Mouse (Mus musculus) midbrain, embryonic 10.5 days (tissue): Measurements from ENCODE around the gene Rab26. TPM values are rescaled to one million over a fixed set of nuclear protein-coding genes. Genes with fewer than 3 reads are reported as not detected.

ENCODE experiments used
- DNase-seq: peaks from one replicate; pipeline ENCODE4 v3.0.0-alpha.2; 2017; ENCODE audit warnings: low spot score
- H3K27ac ChIP-seq: fragments of 300-500 bp; sonication (generic); replicated peaks from 2 replicates; pipeline ENCODE4 v1.5.1; 2016; ENCODE audit warnings: mild to moderate bottlenecking
- H3K27me3 ChIP-seq: fragments of 300-500 bp; sonication (generic); 2 replicates; pipeline ENCODE4 v1.6.1; 2016; ENCODE audit warnings: low read depth, mild to moderate bottlenecking; ENCODE audit not compliant: poor library complexity, severe bottlenecking
- H3K36me3 ChIP-seq: fragments of 300-500 bp; sonication (generic); 2 replicates; pipeline ENCODE4 v1.6.1; 2016; ENCODE audit warnings: mild to moderate bottlenecking, moderate library complexity
- H3K4me1 ChIP-seq: fragments of 300-500 bp; sonication (generic); 2 replicates; pipeline ENCODE4 v1.6.1; 2016
- H3K4me3 ChIP-seq: fragments of 300-500 bp; sonication (generic); 2 replicates; pipeline ENCODE4 v1.5.1; 2016; ENCODE audit warnings: mild to moderate bottlenecking, moderate library complexity
- H3K9me3 ChIP-seq: fragments of 300-500 bp; sonication (generic); replicated peaks from 2 replicates; pipeline ENCODE4 v1.6.1; 2016; ENCODE audit warnings: mild to moderate bottlenecking
- WGBS: fragments of 180-500 bp; shearing (Covaris S2); methylation state at CpG from one replicate; pipeline ENCODE4 v1.1.7; 2016; 5-methylcytosine and 5-hydroxymethylcytosine counted together
- polyA plus RNA-seq: library from polyadenylated mRNA; unstranded; fragments of >200 nt; fragmentation: Nextera tagmentation; extraction: Ambion mirVana; gene quantifications from 2 replicates; pipeline ENCODE4 v1.2.1, GENCODE M21; 2016

Gene Rab26
- polyA plus RNA-seq, 1 experiment from 2014 or later: 2.1 TPM

DNA sequence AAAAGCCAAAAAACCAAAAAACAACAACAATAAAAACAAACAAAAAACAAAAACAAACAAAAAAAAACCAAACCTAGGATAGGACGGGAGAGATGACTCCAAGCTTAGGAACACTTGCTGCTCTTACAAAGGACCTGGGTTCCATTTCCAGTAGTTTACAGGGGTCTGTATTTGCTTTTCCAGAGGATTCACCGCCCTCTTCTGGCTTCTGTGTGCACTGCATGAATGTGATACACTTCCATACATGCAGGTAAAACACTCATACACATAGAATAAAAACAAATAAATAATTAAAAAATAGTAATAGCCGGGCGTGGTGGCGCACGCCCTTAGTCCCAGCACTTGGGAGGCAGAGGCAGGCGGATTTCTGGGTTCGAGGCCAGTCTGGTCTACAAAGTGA lies 4.9 kb upstream of the Rab26 start:
- Histone ChIP-seq H3K4me1 (peaks cover 13% of the 10 kb centered on the region), H3K4me3 (no peak overlapping the region), H3K27me3 (no peaks in the 10 kb centered on the region), H3K27ac (no peak overlapping the region), H3K36me3 (no peaks in the 10 kb centered on the region), H3K9me3 (no peaks in the 10 kb centered on the region)
- DNase-seq: peak; percentile 49
- WGBS: 75% methylated on average over 8 of the region's 8 CpGs

DNA sequence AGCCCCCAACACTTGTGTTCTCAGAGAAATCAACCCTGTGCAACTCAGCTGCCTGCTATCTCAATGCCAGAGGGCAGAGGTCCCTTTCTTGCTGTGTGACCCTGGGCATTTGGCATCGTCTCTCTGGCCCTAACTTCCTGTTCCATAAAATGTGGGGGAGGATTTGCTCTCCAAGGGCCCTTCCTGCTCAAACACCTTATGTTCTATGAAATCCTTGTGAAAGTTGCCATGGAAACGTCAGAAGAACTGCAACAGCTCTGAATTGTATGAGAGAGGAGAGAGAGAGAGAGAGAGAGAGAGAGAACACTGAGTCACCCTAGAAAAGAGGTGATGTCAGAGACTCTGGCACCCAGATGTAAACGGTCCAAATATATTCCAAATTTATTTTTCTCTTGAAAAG lies 3.5 kb upstream of the Rab26 start:
- Histone ChIP-seq H3K36me3 (no peaks in the 10 kb centered on the region), H3K9me3 (no peaks in the 10 kb centered on the region), H3K4me3 (no peak overlapping the region), H3K27ac (peak overlapping the region; percentile 43; the same call in 1 of the 2 replicates), H3K27me3 (no peaks in the 10 kb centered on the region), H3K4me1 (peaks cover 26% of the 10 kb centered on the region)
- no peak for DNase-seq
- WGBS: 62% methylated on average over 3 of the region's 3 CpGs

DNA sequence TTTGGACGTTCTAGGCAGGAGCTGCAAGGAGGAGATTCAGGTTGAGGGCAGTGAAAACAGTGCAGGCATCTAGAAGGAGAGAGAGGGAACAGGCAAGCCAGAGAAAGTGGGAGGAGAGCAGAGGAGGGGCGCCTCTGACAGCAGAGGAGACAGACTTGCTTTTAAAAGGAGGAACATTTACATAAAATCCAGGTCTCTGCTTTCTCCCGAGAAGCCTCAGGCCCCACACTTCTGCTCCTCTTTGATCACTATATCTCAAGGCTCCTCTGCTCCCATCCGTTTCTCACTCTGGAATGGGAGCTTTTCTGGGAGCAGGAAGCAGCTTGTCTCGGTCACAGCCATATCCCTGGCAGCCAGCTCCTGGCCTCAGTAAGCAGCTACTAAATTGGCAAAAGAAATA lies 1.3 kb upstream of the Rab26 start:
- no peak overlapping the region for H3K27ac ChIP-seq
- no peak for DNase-seq
- 67% methylated on average over 5 of the region's 5 CpGs for WGBS

DNA sequence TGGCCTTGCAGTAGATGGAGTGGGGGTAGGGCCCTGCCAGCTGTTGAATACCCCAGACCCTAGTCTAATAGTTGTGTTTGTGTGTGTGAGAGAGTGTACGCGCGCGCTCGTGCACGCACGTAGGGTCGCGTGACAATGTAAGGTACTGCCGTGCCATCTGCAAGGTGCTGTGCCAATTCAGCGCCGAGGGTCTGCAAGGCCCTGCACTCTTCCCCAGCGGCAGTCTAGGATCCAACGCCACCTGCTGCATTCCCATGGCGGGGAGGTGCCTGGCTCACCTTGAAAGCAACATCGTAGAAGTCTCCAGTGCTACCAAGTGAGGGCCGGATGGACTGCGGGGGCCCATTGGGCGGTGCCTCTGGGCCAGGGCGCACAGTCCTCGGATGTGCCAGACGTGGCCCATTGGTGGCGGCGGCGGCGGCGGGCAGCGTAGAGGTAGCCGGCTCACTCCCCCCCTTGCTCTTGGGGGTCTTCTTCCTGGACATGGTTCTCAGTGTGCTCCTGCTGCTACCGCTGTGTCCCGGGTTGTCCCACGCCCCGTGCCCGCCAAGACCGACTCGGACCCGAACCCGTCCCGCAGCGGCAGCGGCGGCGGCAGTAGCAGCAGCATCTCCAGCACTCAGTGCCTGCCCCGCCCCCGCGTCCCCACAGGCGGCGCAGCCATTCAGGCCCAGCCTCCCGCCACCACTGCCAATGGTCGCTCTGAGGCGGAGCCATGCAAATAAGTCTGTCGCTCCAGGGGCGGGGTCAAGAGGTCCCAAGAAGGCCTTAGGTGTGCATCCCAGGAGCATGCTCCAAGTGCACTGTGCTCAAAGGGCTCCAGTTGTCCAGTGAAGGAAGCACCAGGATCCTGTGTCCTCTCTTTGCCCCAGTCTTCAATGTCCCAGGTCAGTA lies 664 bp downstream of the Rab26 start:
- Histone ChIP-seq H3K9me3 (no peaks in the 10 kb centered on the region), H3K4me1 (peaks cover 64% of the 10 kb centered on the region), H3K27me3 (0 out of 2 replicates have a peak, but pooled peaks cover 3% of the 10 kb centered on the region), H3K36me3 (peaks cover 21% of the 10 kb centered on the region), H3K4me3 (peak overlapping the region; percentile 53), H3K27ac (peak overlapping the region; percentile 68)
- DNase-seq: peak; percentile 88
- WGBS: 6% methylated on average over 53 of the region's 53 CpGs

More for the DNA sequence above, 1.3 kb upstream of the Rab26 start:
- H3K9me3 ChIP-seq: no peaks in the 10 kb centered on the region
- H3K4me1 ChIP-seq: peaks cover 49% of the 10 kb centered on the region
- 0 out of 2 replicates have a peak, but pooled peaks cover 3% of the 10 kb centered on the region for H3K27me3 ChIP-seq
- H3K4me3 ChIP-seq: no peak overlapping the region
- peaks cover 7% of the 10 kb centered on the region for H3K36me3 ChIP-seq

DNA sequence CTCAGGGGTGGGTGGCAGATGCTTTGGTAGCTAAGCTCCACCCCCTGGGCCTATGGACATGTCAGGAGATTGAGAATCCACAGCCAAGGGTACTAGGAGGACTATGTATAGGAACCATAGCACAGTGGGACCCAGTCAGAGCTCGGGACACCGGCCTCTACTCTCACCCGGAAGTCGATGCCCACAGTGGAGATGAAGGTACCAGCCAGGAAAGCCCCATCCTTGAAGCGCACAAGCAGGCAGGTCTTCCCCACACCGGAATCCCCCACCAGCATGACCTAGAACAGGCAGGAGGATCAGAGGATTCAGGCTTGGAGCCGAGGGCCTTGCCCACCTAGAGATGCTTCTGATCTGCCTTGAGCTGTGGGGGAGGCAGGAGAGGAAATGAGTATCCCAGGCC lies 2.0 kb downstream of the Rab26 start:
- Histone ChIP-seq H3K9me3 (no peaks in the 10 kb centered on the region), H3K4me3 (peak overlapping the region; percentile 8; the same call in 1 of the 2 replicates), H3K36me3 (peaks cover 21% of the 10 kb centered on the region), H3K4me1 (peaks cover 55% of the 10 kb centered on the region), H3K27ac (no peak overlapping the region), H3K27me3 (0 out of 2 replicates have a peak, but pooled peaks cover 3% of the 10 kb centered on the region)
- DNase-seq: no peak
- 74% methylated on average over 7 of the region's 7 CpGs for WGBS

DNA sequence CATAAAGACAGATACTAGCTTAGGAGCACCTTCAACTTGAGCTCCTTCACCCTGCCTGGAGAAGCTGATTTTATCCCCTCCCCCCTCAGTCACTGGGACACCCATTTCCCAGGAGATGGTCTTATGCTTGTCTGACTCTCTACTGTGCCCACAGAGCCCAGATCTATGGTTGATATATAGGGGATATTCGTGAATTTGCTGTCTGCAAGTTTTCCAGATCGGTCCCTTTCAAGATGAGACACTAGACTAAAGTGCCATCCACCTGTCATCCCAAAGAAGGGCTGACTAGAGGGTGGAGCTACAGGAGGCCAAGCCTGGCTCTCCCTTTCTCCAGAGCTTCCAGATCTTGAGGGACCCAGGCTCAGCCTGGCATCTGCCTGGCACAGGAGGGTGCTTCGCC lies 2.9 kb downstream of the Rab26 start:
- peak overlapping the region; percentile 80 for H3K4me3 ChIP-seq

DNA sequence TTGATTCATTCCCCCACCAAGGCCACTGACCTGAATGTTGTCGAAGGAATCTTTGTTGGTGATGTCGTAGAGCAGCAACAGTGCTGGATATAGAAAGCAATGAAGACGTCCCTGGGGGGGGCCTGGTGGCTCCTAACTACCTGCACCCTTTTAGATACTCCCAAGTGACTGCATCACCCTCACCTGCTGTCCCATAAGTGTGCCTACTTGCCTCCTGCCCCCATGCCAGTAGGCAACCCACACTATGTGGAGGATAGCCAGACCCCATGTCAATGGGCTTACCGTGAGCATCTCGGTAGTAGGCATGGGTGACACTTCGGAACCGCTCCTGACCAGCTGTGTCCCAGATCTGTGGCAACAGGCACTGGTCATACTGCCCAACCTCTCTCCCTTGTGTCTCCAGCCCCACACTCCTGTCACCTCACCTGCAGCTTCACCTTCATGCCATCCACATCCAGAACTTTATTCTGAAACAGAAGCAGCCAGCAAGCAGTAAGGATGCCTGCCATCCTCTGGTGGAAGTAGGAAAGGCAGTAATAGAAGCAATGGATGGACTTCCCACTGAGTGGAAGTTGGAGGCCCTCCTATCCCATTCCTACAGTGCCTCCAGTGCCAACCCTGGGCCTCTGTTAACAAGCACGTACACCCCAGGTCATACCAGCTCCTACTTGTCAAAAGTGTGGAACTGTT lies 3.5 kb downstream of the Rab26 start:
- DNase-seq: no peak
- H3K9me3 ChIP-seq: no peaks in the 10 kb centered on the region
- H3K4me1 ChIP-seq: peaks cover 66% of the 10 kb centered on the region
- peaks cover 26% of the 10 kb centered on the region for H3K36me3 ChIP-seq
- peak overlapping the region; percentile 80 for H3K4me3 ChIP-seq
- peak overlapping the region; percentile 88; the same call in 1 of the 2 replicates for H3K27ac ChIP-seq
- WGBS: 37% methylated on average over 8 of the region's 8 CpGs
- H3K27me3 ChIP-seq: 0 out of 2 replicates have a peak, but pooled peaks cover 3% of the 10 kb centered on the region

More for the DNA sequence above, 2.9 kb downstream of the Rab26 start:
- 66% methylated on average over 3 of the region's 3 CpGs for WGBS
- peaks cover 24% of the 10 kb centered on the region for H3K36me3 ChIP-seq
- no peak for DNase-seq
- H3K27ac ChIP-seq: peak overlapping the region; percentile 18; the same call in 1 of the 2 replicates
- no peaks in the 10 kb centered on the region for H3K9me3 ChIP-seq
- peaks cover 65% of the 10 kb centered on the region for H3K4me1 ChIP-seq
- 0 out of 2 replicates have a peak, but pooled peaks cover 3% of the 10 kb centered on the region for H3K27me3 ChIP-seq

DNA sequence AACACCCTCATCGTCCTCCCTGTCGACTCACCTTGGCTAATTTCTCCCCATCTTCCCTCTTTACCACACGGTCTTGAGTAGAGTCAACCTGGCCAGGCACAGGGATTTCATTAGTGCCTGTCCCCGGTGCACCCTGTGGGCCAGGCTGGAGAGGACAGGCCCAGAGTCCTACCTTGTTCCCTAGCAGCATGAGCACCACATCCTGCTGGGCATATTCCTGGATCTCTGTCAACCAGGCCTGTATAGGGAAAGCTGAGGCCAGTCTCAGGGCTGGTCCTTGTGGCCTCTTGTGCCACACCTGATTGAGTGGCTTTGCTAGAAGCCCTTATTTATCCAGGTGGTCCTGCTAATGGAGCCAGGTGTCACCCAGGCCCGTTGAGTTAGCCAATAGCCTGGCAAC lies 4.1 kb downstream of the Rab26 start:
- DNase-seq: no peak
- WGBS: 16% methylated on average over 5 of the region's 5 CpGs
- H3K9me3 ChIP-seq: no peaks in the 10 kb centered on the region
- peaks cover 33% of the 10 kb centered on the region for H3K36me3 ChIP-seq
- H3K4me1 ChIP-seq: peaks cover 71% of the 10 kb centered on the region
- H3K27ac ChIP-seq: peak overlapping the region; percentile 88
- peak overlapping the region; percentile 80 for H3K4me3 ChIP-seq
- H3K27me3 ChIP-seq: 0 out of 2 replicates have a peak, but pooled peaks cover 3% of the 10 kb centered on the region

DNA sequence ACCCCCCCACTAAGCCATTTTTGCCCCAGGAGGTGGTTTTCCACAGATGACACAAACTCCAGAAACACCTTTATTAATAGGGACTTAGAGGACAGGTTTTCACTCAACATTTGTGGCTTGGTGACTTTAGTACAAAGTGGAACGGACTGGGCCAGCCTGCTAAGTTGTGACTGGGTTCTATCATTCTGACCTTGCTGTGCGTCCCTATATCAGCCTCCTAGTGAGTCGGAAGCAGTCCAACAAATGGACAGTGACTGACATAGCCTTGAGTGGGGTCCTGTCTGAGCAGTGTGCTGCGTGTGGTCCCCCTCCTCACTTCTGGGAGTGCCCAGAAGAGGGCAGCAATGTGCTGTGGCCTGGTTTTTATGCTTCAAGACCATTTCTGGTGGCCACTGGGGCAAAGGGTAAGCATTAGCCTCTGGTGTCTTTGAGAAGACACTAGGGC lies 5.0 kb downstream of the Rab26 start:
- Histone ChIP-seq H3K4me1 (peaks cover 72% of the 10 kb centered on the region), H3K9me3 (no peaks in the 10 kb centered on the region), H3K27ac (peak overlapping the region; percentile 88), H3K36me3 (peaks cover 39% of the 10 kb centered on the region), H3K4me3 (peak overlapping the region; percentile 80), H3K27me3 (0 out of 2 replicates have a peak, but pooled peaks cover 3% of the 10 kb centered on the region)
- 3% methylated on average over 4 of the region's 4 CpGs for WGBS
- DNase-seq: peak; percentile 84

DNA sequence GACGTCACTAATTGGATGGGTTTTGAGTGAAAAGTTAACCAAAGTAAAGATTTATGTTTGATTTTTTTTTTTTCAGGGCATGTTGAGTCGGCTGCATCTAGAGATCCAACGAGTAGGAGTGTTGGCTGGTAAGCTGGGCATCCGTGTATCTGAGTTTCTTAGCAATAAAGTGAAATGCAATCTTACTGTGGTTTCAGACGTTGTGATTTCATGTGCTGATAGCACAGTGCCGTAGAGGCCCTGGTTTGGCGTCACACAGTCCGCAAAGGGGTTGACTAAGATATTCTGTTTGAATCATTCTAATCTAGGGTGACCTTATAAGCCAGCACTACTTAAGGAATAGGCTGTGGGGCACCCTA lies 5.5 kb downstream of the Rab26 start:
- peaks cover 43% of the 10 kb centered on the region for H3K36me3 ChIP-seq
- no peaks in the 10 kb centered on the region for H3K9me3 ChIP-seq
- H3K27ac ChIP-seq: peak overlapping the region; percentile 88
- H3K4me1 ChIP-seq: peaks cover 68% of the 10 kb centered on the region
- DNase-seq: no peak
- 1% methylated on average over 8 of the region's 8 CpGs for WGBS
- 0 out of 2 replicates have a peak, but pooled peaks cover 3% of the 10 kb centered on the region for H3K27me3 ChIP-seq
- peak overlapping the region; percentile 80 for H3K4me3 ChIP-seq

DNA sequence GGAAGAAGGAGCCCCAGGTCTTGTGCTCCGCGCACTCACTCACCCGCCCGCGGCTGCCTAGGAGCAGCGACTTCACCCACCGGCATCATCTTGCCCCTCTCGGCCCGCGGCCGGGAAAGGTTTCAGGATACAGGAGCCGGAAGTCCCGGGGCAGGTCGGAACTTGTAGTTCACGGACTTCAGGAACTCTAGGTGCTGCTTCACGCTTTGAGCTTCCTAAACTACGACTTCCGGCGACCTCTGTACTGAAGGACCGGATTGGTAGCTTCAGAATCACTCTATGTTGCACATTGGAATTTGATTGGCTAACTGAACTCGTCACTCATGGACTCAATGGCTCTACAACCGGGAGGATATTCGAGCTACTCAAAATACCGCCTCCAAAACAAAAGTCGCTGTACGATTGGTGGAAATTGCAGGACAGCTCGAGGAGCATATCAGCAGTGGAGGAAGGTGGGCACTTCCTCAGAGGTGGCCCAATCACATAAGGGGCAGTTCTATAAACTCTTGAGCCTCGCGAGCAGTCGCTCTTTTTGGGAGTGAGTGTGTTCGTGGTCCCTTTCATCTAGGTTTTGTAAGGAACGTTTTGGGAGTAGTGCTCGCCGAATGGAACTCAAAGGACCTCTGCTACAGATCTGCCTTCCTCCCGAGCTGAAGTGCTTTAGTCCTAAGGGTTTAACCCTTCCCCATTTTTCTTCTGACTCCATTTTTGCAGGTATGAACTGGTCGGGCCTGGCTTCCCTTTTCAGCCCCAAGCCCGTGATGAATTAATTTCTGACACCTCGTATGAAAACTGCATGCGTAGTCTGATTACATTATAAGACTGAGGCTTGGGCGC lies 6.1 kb downstream of the Rab26 start, which contains the start of gene Traf7:
Gene Traf7 (minus strand): TSS at position 216 of the 837 bp plus-strand sequence.
- Histone ChIP-seq H3K27me3 (0 out of 2 replicates have a peak, but pooled peaks cover 3% of the 10 kb centered on the region), H3K9me3 (no peaks in the 10 kb centered on the region), H3K4me1 (peaks cover 62% of the 10 kb centered on the region), H3K4me3 (peak within 1 kb of the TSS; percentile 80), H3K27ac (peak within 1 kb of the TSS; percentile 90), H3K36me3 (peaks cover 49% of the 10 kb centered on the region)
- peak; percentile 93 for DNase-seq
- under 1% methylated on average over 40 of the region's 40 CpGs for WGBS

DNA sequence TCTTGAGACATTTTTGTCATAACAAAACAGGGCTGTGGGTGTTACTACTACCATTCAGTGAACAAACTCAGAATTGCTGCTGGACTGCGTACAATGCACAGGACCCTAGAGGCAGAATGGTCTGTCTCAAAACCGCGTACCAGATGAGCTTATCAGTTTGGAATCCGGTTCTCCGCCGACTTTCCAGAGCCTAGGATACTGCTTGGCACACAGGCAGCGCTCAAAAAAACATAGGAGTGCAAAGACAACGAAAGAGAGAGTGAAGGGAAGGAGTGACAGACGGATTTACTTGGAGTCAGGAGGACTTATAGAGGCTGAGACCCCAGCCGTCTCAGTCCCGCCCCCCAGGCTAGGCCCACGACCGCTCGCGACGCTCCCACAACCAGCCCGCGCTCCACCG lies 6.7 kb downstream of the Rab26 start:
- Histone ChIP-seq H3K27ac (peak overlapping the region; percentile 90), H3K9me3 (no peaks in the 10 kb centered on the region), H3K36me3 (peaks cover 53% of the 10 kb centered on the region), H3K4me1 (peaks cover 56% of the 10 kb centered on the region), H3K27me3 (0 out of 2 replicates have a peak, but pooled peaks cover 3% of the 10 kb centered on the region), H3K4me3 (peak overlapping the region; percentile 80)
- no peak for DNase-seq
- WGBS: under 1% methylated on average over 19 of the region's 19 CpGs
